Mouse (Mus musculus): ENCODE results near the gene Clec9a. TPM values are rescaled to one million over a fixed set of nuclear protein-coding genes. Genes with fewer than 3 reads are reported as not detected.
A peak's percentile ranks its signal among the peaks of the same experiment; 100 is the strongest.

Gene Clec9a
- polyA plus RNA-seq, 1 experiment, result 8.7 TPM

GRCm38 (mm10) chr6:129422311-129422710 is 13.6 kb downstream of the Clec9a start:
- Histone ChIP-seq H3K27me3 (ENCODE audit: control insufficient read depth, insufficient read depth, low read length) (no peaks in the 10 kb centered on the region), H3K36me3 (ENCODE audit: control insufficient read depth, insufficient read depth, low read length) (no peaks in the 10 kb centered on the region), H3K27ac (ENCODE audit: insufficient read depth, low read length) (no peak overlapping the region), H3K4me1 (ENCODE audit: control insufficient read depth, insufficient read depth, insufficient read length) (no peaks in the 10 kb centered on the region), H3K4me3 (ENCODE audit: extremely low read depth, insufficient read depth, insufficient read length) (no peak overlapping the region)
- 88% methylated on average over 3 of the region's 3 CpGs for WGBS
- DNase-seq (ENCODE audit: low read depth in 1 of 2, low spot score in 2 of 2), result no peak
- no peak for TF ChIP-seq CTCF (IDR thresholded peaks at IDR 0.05; ENCODE audit: extremely low read depth, insufficient read depth, insufficient read length, insufficient replicate concordance)
- no peak for TF ChIP-seq POLR2A (IDR thresholded peaks at IDR 0.05; ENCODE audit: low read depth, low read length)

- TF ChIP-seq CTCF (IDR thresholded peaks at IDR 0.05; ENCODE audit: extremely low read depth, insufficient read depth, insufficient read length, insufficient replicate concordance) (no peak), POLR2A (IDR thresholded peaks at IDR 0.05; ENCODE audit: low read depth, low read length) (no peak)
- DNase-seq (ENCODE audit: low read depth in 1 of 2, low spot score in 2 of 2), result no peak
- no peak overlapping the region for H3K4me3 ChIP-seq (ENCODE audit: extremely low read depth, insufficient read depth, insufficient read length)
- no peak overlapping the region for H3K27ac ChIP-seq (ENCODE audit: insufficient read depth, low read length)
- no peaks in the 10 kb centered on the region for H3K27me3 ChIP-seq (ENCODE audit: control insufficient read depth, insufficient read depth, low read length)
- 66% methylated on average over 4 of the region's 4 CpGs for WGBS
- no peaks in the 10 kb centered on the region for H3K36me3 ChIP-seq (ENCODE audit: control insufficient read depth, insufficient read depth, low read length)
- H3K4me1 ChIP-seq (ENCODE audit: control insufficient read depth, insufficient read depth, insufficient read length), result no peaks in the 10 kb centered on the region
These were observed 14.5 kb downstream of the Clec9a start for GRCm38 (mm10) chr6:129423040-129423733.

- DNase-seq (ENCODE audit: low read depth in 1 of 2, low spot score in 2 of 2), result peak in 1 of 2 experiments; percentile 41
- TF ChIP-seq POLR2A (IDR thresholded peaks at IDR 0.05; ENCODE audit: low read depth, low read length) (no peak), CTCF (IDR thresholded peaks at IDR 0.05; ENCODE audit: extremely low read depth, insufficient read depth, insufficient read length, insufficient replicate concordance) (peak; percentile 61; the same call in 1 of the 2 replicates)
- H3K4me3 ChIP-seq (ENCODE audit: extremely low read depth, insufficient read depth, insufficient read length), result no peak overlapping the region
- H3K27me3 ChIP-seq (ENCODE audit: control insufficient read depth, insufficient read depth, low read length), result no peaks in the 10 kb centered on the region
- H3K27ac ChIP-seq (ENCODE audit: insufficient read depth, low read length), result no peak overlapping the region
- no peaks in the 10 kb centered on the region for H3K36me3 ChIP-seq (ENCODE audit: control insufficient read depth, insufficient read depth, low read length)
- 59% methylated on average over 1 of the region's 1 CpGs for WGBS
- no peaks in the 10 kb centered on the region for H3K4me1 ChIP-seq (ENCODE audit: control insufficient read depth, insufficient read depth, insufficient read length)
These were observed 15.0 kb downstream of the Clec9a start for GRCm38 (mm10) chr6:129423734-129424072.

- H3K27me3 ChIP-seq (ENCODE audit: control insufficient read depth, insufficient read depth, low read length), result no peaks in the 10 kb centered on the region
- H3K36me3 ChIP-seq (ENCODE audit: control insufficient read depth, insufficient read depth, low read length), result no peaks in the 10 kb centered on the region
These were observed 16.6 kb downstream of the Clec9a start for GRCm38 (mm10) chr6:129425217-129425616.

GRCm38 (mm10) chr6:129425812-129426211 is 17.1 kb downstream of the Clec9a start:
- 52% methylated on average over 5 of the region's 5 CpGs for WGBS
- no peak overlapping the region for H3K27ac ChIP-seq (ENCODE audit: insufficient read depth, low read length)

More at GRCm38 (mm10) chr6:129425217-129425616, 16.6 kb downstream of the Clec9a start:
- Histone ChIP-seq H3K4me1 (ENCODE audit: control insufficient read depth, insufficient read depth, insufficient read length) (no peaks in the 10 kb centered on the region), H3K4me3 (ENCODE audit: extremely low read depth, insufficient read depth, insufficient read length) (no peak overlapping the region), H3K27ac (ENCODE audit: insufficient read depth, low read length) (no peak overlapping the region)
- 79% methylated on average over 5 of the region's 5 CpGs for WGBS
- DNase-seq (ENCODE audit: low read depth in 1 of 2, low spot score in 2 of 2), result no peak
- TF ChIP-seq CTCF (IDR thresholded peaks at IDR 0.05; ENCODE audit: extremely low read depth, insufficient read depth, insufficient read length, insufficient replicate concordance), result no peak
- TF ChIP-seq POLR2A (IDR thresholded peaks at IDR 0.05; ENCODE audit: low read depth, low read length), result no peak

GRCm38 (mm10) chr6:129427281-129427680 is 18.6 kb downstream of the Clec9a start:
- Histone ChIP-seq H3K4me3 (ENCODE audit: extremely low read depth, insufficient read depth, insufficient read length) (no peak overlapping the region), H3K36me3 (ENCODE audit: control insufficient read depth, insufficient read depth, low read length) (no peaks in the 10 kb centered on the region), H3K27ac (ENCODE audit: insufficient read depth, low read length) (no peak overlapping the region), H3K27me3 (ENCODE audit: control insufficient read depth, insufficient read depth, low read length) (no peaks in the 10 kb centered on the region), H3K4me1 (ENCODE audit: control insufficient read depth, insufficient read depth, insufficient read length) (no peaks in the 10 kb centered on the region)
- DNase-seq (ENCODE audit: low read depth in 1 of 2, low spot score in 2 of 2), result no peak
- TF ChIP-seq CTCF (IDR thresholded peaks at IDR 0.05; ENCODE audit: extremely low read depth, insufficient read depth, insufficient read length, insufficient replicate concordance), result no peak
- TF ChIP-seq POLR2A (IDR thresholded peaks at IDR 0.05; ENCODE audit: low read depth, low read length), result no peak
- 36% methylated on average over 4 of the region's 4 CpGs for WGBS

More at GRCm38 (mm10) chr6:129425812-129426211, 17.1 kb downstream of the Clec9a start:
- H3K36me3 ChIP-seq (ENCODE audit: control insufficient read depth, insufficient read depth, low read length), result no peaks in the 10 kb centered on the region
- H3K27me3 ChIP-seq (ENCODE audit: control insufficient read depth, insufficient read depth, low read length), result no peaks in the 10 kb centered on the region
- H3K4me3 ChIP-seq (ENCODE audit: extremely low read depth, insufficient read depth, insufficient read length), result no peak overlapping the region
- no peaks in the 10 kb centered on the region for H3K4me1 ChIP-seq (ENCODE audit: control insufficient read depth, insufficient read depth, insufficient read length)
- no peak for DNase-seq (ENCODE audit: low read depth in 1 of 2, low spot score in 2 of 2)
- no peak for TF ChIP-seq CTCF (IDR thresholded peaks at IDR 0.05; ENCODE audit: extremely low read depth, insufficient read depth, insufficient read length, insufficient replicate concordance)
- TF ChIP-seq POLR2A (IDR thresholded peaks at IDR 0.05; ENCODE audit: low read depth, low read length), result no peak

GRCm38 (mm10) chr6:129434239-129434638 is 25.6 kb downstream of the Clec9a start:
- TF ChIP-seq POLR2A (IDR thresholded peaks at IDR 0.05; ENCODE audit: low read depth, low read length) (no peak), CTCF (IDR thresholded peaks at IDR 0.05; ENCODE audit: extremely low read depth, insufficient read depth, insufficient read length, insufficient replicate concordance) (no peak)
- DNase-seq (ENCODE audit: low read depth in 1 of 2, low spot score in 2 of 2), result peak; percentile 10 to 80
- H3K27ac ChIP-seq (ENCODE audit: insufficient read depth, low read length), result no peak overlapping the region
- H3K4me1 ChIP-seq (ENCODE audit: control insufficient read depth, insufficient read depth, insufficient read length), result no peaks in the 10 kb centered on the region
- 15% methylated on average over 5 of the region's 5 CpGs for WGBS
- no peaks in the 10 kb centered on the region for H3K36me3 ChIP-seq (ENCODE audit: control insufficient read depth, insufficient read depth, low read length)
- H3K27me3 ChIP-seq (ENCODE audit: control insufficient read depth, insufficient read depth, low read length), result no peaks in the 10 kb centered on the region
- H3K4me3 ChIP-seq (ENCODE audit: extremely low read depth, insufficient read depth, insufficient read length), result no peak overlapping the region
